Mouse (Mus musculus) embryonic facial prominence, embryonic 10.5 days (tissue): ENCODE data around the gene Otud1. TPM values are rescaled to one million over a fixed set of nuclear protein-coding genes. Genes with fewer than 3 reads are reported as not detected.

Experiments
- DNase-seq: peaks from one replicate; pipeline ENCODE4 v3.0.0-alpha.2; 2017; ENCODE audit warnings: low spot score
- H3K27ac ChIP-seq: fragments of 300-500 bp; sonication (generic); replicated peaks from 2 replicates; pipeline ENCODE4 v1.5.1; 2016; ENCODE audit warnings: mild to moderate bottlenecking
- H3K27me3 ChIP-seq: fragments of 300-500 bp; sonication (generic); replicated peaks from 2 replicates; pipeline ENCODE4 v1.6.1; 2016; ENCODE audit warnings: low read depth, mild to moderate bottlenecking; ENCODE audit not compliant: poor library complexity, severe bottlenecking
- H3K36me3 ChIP-seq: fragments of 300-500 bp; sonication (generic); replicated peaks from 2 replicates; pipeline ENCODE4 v1.6.1; 2016; ENCODE audit warnings: mild to moderate bottlenecking, moderate library complexity
- H3K4me1 ChIP-seq: fragments of 300-500 bp; sonication (generic); 2 replicates; pipeline ENCODE4 v1.6.1; 2016
- H3K4me3 ChIP-seq: fragments of 300-500 bp; sonication (generic); 2 replicates; pipeline ENCODE4 v1.5.1; 2016; ENCODE audit warnings: mild to moderate bottlenecking, moderate library complexity
- H3K9me3 ChIP-seq: fragments of 300-500 bp; sonication (generic); 2 replicates; pipeline ENCODE4 v1.6.1; 2016; ENCODE audit warnings: mild to moderate bottlenecking
- WGBS: fragments of 180-500 bp; shearing (Covaris S2); methylation state at CpG from one replicate; pipeline ENCODE4 v1.1.7; 2016; 5-methylcytosine and 5-hydroxymethylcytosine counted together
- polyA plus RNA-seq: library from polyadenylated mRNA; unstranded; fragments of >200 nt; fragmentation: Nextera tagmentation; extraction: Ambion mirVana; gene quantifications from 2 replicates; pipeline ENCODE4 v1.2.1, GENCODE M21; 2016

The Otud1 gene
- polyA plus RNA-seq, result 0.26 and 0.61 TPM in 2 replicates

- no peaks in the 10 kb centered on the region for H3K36me3 ChIP-seq
- H3K4me1 ChIP-seq, result peaks cover 11% of the 10 kb centered on the region; the same call in 1 of the 2 replicates
- peak; percentile 98 for DNase-seq
- peak within 1 kb of the TSS; percentile 87 for H3K27ac ChIP-seq
- WGBS, result under 1% methylated on average over 62 of the region's 62 CpGs
- H3K4me3 ChIP-seq, result peak within 1 kb of the TSS; percentile 78
- H3K9me3 ChIP-seq, result no peaks in the 10 kb centered on the region
- H3K27me3 ChIP-seq, result peaks cover 54% of the 10 kb centered on the region
These were observed at the start of gene Otud1 for GRCm38 (mm10) chr2:19657158-19657874. TSS of gene Otud1 (plus strand) at chr2:19657752.

- H3K4me3 ChIP-seq, result no peak overlapping the region
- 67% methylated on average over 1 of the region's 1 CpGs for WGBS
- DNase-seq, result no peak
- no peaks in the 10 kb centered on the region for H3K9me3 ChIP-seq
- H3K27me3 ChIP-seq, result no peaks in the 10 kb centered on the region
- H3K4me1 ChIP-seq, result no peaks in the 10 kb centered on the region
- no peaks in the 10 kb centered on the region for H3K36me3 ChIP-seq
- no peak overlapping the region for H3K27ac ChIP-seq
These were observed 49.7 kb upstream of the Otud1 start for GRCm38 (mm10) chr2:19607852-19608251.

- Histone ChIP-seq H3K4me1 (no peaks in the 10 kb centered on the region), H3K9me3 (no peaks in the 10 kb centered on the region), H3K27ac (no peak overlapping the region), H3K36me3 (no peaks in the 10 kb centered on the region), H3K4me3 (no peak overlapping the region), H3K27me3 (no peaks in the 10 kb centered on the region)
- no peak for DNase-seq
- WGBS, result 83% methylated on average over 3 of the region's 3 CpGs
These were observed 49.0 kb upstream of the Otud1 start for GRCm38 (mm10) chr2:19608410-19609073.

GRCm38 (mm10) chr2:19622041-19622440, 35.5 kb upstream of the Otud1 start:
- Histone ChIP-seq H3K27me3 (no peaks in the 10 kb centered on the region), H3K36me3 (no peaks in the 10 kb centered on the region), H3K9me3 (no peaks in the 10 kb centered on the region), H3K4me1 (no peaks in the 10 kb centered on the region), H3K4me3 (no peak overlapping the region), H3K27ac (no peak overlapping the region)
- DNase-seq, result no peak
- WGBS, result 71% methylated on average over 1 of the region's 1 CpGs

GRCm38 (mm10) chr2:19627044-19627443, 30.5 kb upstream of the Otud1 start:
- H3K9me3 ChIP-seq, result no peaks in the 10 kb centered on the region
- WGBS, result 77% methylated on average over 6 of the region's 6 CpGs

GRCm38 (mm10) chr2:19627920-19628608, 29.5 kb upstream of the Otud1 start:
- Histone ChIP-seq H3K4me3 (no peak overlapping the region), H3K9me3 (no peaks in the 10 kb centered on the region), H3K27me3 (no peaks in the 10 kb centered on the region), H3K36me3 (no peaks in the 10 kb centered on the region), H3K4me1 (no peaks in the 10 kb centered on the region), H3K27ac (no peak overlapping the region)
- DNase-seq, result no peak
- WGBS, result 90% methylated on average over 4 of the region's 4 CpGs

More at GRCm38 (mm10) chr2:19627044-19627443, 30.5 kb upstream of the Otud1 start:
- Histone ChIP-seq H3K27me3 (no peaks in the 10 kb centered on the region), H3K36me3 (no peaks in the 10 kb centered on the region), H3K27ac (no peak overlapping the region), H3K4me3 (no peak overlapping the region), H3K4me1 (no peaks in the 10 kb centered on the region)
- DNase-seq, result no peak

GRCm38 (mm10) chr2:19630544-19630943, 27.0 kb upstream of the Otud1 start:
- H3K36me3 ChIP-seq, result no peaks in the 10 kb centered on the region
- 89% methylated on average over 1 of the region's 1 CpGs for WGBS
- no peak for DNase-seq
- no peaks in the 10 kb centered on the region for H3K9me3 ChIP-seq
- H3K4me3 ChIP-seq, result no peak overlapping the region
- H3K4me1 ChIP-seq, result no peaks in the 10 kb centered on the region
- H3K27ac ChIP-seq, result no peak overlapping the region
- no peaks in the 10 kb centered on the region for H3K27me3 ChIP-seq

- Histone ChIP-seq H3K4me1 (no peaks in the 10 kb centered on the region), H3K27ac (no peak overlapping the region), H3K9me3 (no peaks in the 10 kb centered on the region), H3K36me3 (no peaks in the 10 kb centered on the region), H3K4me3 (no peak overlapping the region), H3K27me3 (no peaks in the 10 kb centered on the region)
- DNase-seq, result no peak
- 85% methylated on average over 2 of the region's 2 CpGs for WGBS
These were observed 24.1 kb upstream of the Otud1 start for GRCm38 (mm10) chr2:19633406-19633920.

GRCm38 (mm10) chr2:19645182-19645581, 12.4 kb upstream of the Otud1 start:
- no peak overlapping the region for H3K27ac ChIP-seq
- no peaks in the 10 kb centered on the region for H3K36me3 ChIP-seq
- H3K9me3 ChIP-seq, result no peaks in the 10 kb centered on the region
- WGBS, result 85% methylated on average over 2 of the region's 2 CpGs
- H3K4me3 ChIP-seq, result no peak overlapping the region
- H3K4me1 ChIP-seq, result no peaks in the 10 kb centered on the region
- no peak for DNase-seq
- no peaks in the 10 kb centered on the region for H3K27me3 ChIP-seq

- Histone ChIP-seq H3K36me3 (no peaks in the 10 kb centered on the region), H3K9me3 (no peaks in the 10 kb centered on the region), H3K27ac (no peak overlapping the region), H3K27me3 (0 out of 2 replicates have a peak, but pooled peaks cover 5% of the 10 kb centered on the region), H3K4me3 (no peak overlapping the region), H3K4me1 (no peaks in the 10 kb centered on the region)
- DNase-seq, result no peak
- 80% methylated on average over 4 of the region's 4 CpGs for WGBS
These were observed 11.4 kb upstream of the Otud1 start for GRCm38 (mm10) chr2:19646144-19646543.

- Histone ChIP-seq H3K4me3 (no peak overlapping the region), H3K9me3 (no peaks in the 10 kb centered on the region), H3K27me3 (0 out of 2 replicates have a peak, but pooled peaks cover 5% of the 10 kb centered on the region), H3K4me1 (no peaks in the 10 kb centered on the region), H3K27ac (no peak overlapping the region), H3K36me3 (no peaks in the 10 kb centered on the region)
- no peak for DNase-seq
- WGBS, result 25% methylated on average over 1 of the region's 1 CpGs
These were observed 10.6 kb upstream of the Otud1 start for GRCm38 (mm10) chr2:19646910-19647309.

GRCm38 (mm10) chr2:19656436-19656835, 1.1 kb upstream of the Otud1 start:
- H3K27ac ChIP-seq, result no peak overlapping the region
- 21% methylated on average over 5 of the region's 5 CpGs for WGBS
- no peaks in the 10 kb centered on the region for H3K9me3 ChIP-seq
- no peak for DNase-seq
- no peaks in the 10 kb centered on the region for H3K36me3 ChIP-seq
- peaks cover 49% of the 10 kb centered on the region for H3K27me3 ChIP-seq
- H3K4me1 ChIP-seq, result peaks cover 11% of the 10 kb centered on the region; the same call in 1 of the 2 replicates
- H3K4me3 ChIP-seq, result peak overlapping the region; percentile 78; the same call in 1 of the 2 replicates
